Mouse (Mus musculus) embryonic facial prominence, embryonic 12.5 days (tissue): ENCODE measurements around the gene Zbtb45. TPM values are rescaled to one million over a fixed set of nuclear protein-coding genes. Genes with fewer than 3 reads are reported as not detected.

ENCODE experiments used
- ATAC-seq: fragments of 200-750 bp; cut with Nextera tagmentation; 2 replicates; pipeline ENCODE4 v1.8.0; 2017; ENCODE audit not compliant: insufficient number of reproducible peaks, insufficient read depth, low FRiP score, low TSS enrichment
- H3K27ac ChIP-seq: fragments of 300-500 bp; sonication (generic); 2 replicates; pipeline ENCODE4 v1.5.1; 2016; ENCODE audit warnings: mild to moderate bottlenecking
- H3K27me3 ChIP-seq: fragments of 300-500 bp; sonication (generic); 2 replicates; pipeline ENCODE4 v1.6.1; 2016; ENCODE audit warnings: mild to moderate bottlenecking, moderate library complexity
- H3K36me3 ChIP-seq: fragments of 300-500 bp; sonication (generic); 2 replicates; pipeline ENCODE4 v1.6.1; 2016; ENCODE audit warnings: mild to moderate bottlenecking
- H3K4me1 ChIP-seq: fragments of 300-500 bp; sonication (generic); 2 replicates; pipeline ENCODE4 v1.6.1; 2016
- H3K4me2 ChIP-seq: fragments of 300-500 bp; sonication (generic); replicated peaks from 2 replicates; pipeline ENCODE4 v1.6.1; 2016; ENCODE audit warnings: mild to moderate bottlenecking, moderate library complexity
- H3K4me3 ChIP-seq: fragments of 300-500 bp; sonication (generic); 2 replicates; pipeline ENCODE4 v1.5.1; 2016; ENCODE audit warnings: mild to moderate bottlenecking
- H3K9ac ChIP-seq: fragments of 300-500 bp; sonication (generic); 2 replicates; pipeline ENCODE4 v1.6.1; 2016; ENCODE audit warnings: mild to moderate bottlenecking, moderate library complexity
- H3K9me3 ChIP-seq: fragments of 300-500 bp; sonication (generic); 2 replicates; pipeline ENCODE4 v1.6.1; 2016; ENCODE audit warnings: mild to moderate bottlenecking, moderate library complexity
- WGBS: fragments of 180-500 bp; shearing (Covaris S2); methylation state at CpG from one replicate; pipeline ENCODE4 v1.1.7; 2016; 5-methylcytosine and 5-hydroxymethylcytosine counted together
- polyA plus RNA-seq: library from polyadenylated mRNA; unstranded; fragments of >200 nt; fragmentation: Nextera tagmentation; extraction: Ambion mirVana; gene quantifications from 2 replicates; pipeline ENCODE4 v1.2.1, GENCODE M21; 2016

Zbtb45 gene
- polyA plus RNA-seq = 28.8 and 29.9 TPM in 2 replicates

DNA sequence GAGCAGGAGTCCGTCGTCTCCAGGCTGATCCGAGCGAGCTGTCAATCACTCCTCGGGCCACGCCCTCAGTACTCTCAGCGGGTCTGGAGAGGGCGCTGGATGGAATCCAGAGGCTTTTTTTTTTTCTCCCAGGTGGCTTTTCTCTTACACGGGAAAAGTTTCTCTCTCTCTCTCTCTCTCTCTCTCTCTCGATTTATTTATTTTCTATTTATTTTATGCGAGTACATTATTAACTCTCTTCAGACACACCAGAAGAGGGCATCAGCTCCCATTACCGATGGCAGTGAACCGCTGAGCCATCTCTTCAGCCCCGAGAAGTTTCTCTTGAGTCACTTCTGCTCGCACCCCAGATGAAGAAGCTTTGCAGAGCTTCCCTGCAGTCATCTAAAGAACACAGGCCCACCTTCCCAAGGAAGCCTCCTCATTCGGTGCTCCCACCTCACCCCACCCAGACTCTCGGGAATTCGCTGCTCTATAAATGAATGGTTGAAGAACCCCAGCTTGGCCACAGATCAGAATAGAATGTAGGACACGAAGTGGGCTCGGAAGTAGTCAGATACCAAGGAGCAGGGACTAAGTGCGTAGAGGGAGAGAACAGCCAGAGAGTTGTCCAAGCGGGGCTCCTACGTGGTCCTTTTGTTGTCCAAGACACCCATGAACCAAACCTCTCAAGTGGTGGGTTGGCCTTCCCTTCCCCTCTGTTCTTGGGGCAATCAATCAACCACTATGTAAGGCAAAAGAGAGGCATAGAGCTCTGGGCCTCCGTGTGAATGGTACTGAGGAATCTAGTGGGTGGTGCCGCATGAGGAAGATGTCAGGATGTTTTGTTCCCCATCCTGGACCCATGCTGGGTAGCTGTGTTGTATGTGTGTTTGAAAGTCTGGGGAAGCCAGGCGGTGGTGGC lies at the start of gene Zbtb45:
Gene Zbtb45 (minus strand): TSS at position 30 of the 904 bp plus-strand sequence.
- Histone ChIP-seq H3K4me3 (peak within 1 kb of the TSS; percentile 65), H3K36me3 (peaks cover 25% of the 10 kb centered on the region), H3K27ac (peak within 1 kb of the TSS; percentile 97), H3K9ac (peak within 1 kb of the TSS; percentile 87), H3K9me3 (no peaks in the 10 kb centered on the region), H3K27me3 (peaks cover 15% of the 10 kb centered on the region), H3K4me2 (peak within 1 kb of the TSS; percentile 75), H3K4me1 (peaks cover 22% of the 10 kb centered on the region)
- no peak for ATAC-seq
- 18% methylated on average over 26 of the region's 26 CpGs for WGBS

DNA sequence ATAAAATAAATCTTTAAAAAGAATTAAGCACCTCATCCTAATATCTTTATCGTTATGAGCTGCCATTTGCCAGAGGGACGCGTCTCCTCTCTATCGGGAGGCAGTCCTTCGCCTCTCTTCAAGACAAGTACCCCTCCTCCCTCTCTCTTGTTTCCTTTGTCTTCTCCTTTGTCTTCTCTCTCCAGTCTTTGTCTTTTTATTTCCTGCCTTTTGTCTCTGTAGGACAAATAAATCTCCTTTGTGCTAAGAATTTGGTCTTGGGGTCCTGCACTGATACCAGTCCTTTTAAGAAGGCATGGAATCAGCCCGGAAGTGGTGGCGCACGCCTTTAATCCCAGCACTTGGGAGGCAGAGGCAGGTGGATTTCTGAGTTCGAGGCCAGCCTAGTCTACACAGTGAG lies 49.7 kb upstream of the Zbtb45 start:
- Histone ChIP-seq H3K9ac (no peak overlapping the region), H3K4me1 (no peaks in the 10 kb centered on the region), H3K4me3 (no peak overlapping the region), H3K36me3 (no peaks in the 10 kb centered on the region), H3K9me3 (no peaks in the 10 kb centered on the region), H3K27me3 (no peaks in the 10 kb centered on the region), H3K4me2 (no peak overlapping the region), H3K27ac (no peak overlapping the region)
- ATAC-seq = no peak
- WGBS = 91% methylated on average over 9 of the region's 9 CpGs

- no peak overlapping the region for H3K27ac ChIP-seq
- 0 out of 2 replicates have a peak, but pooled peaks cover 5% of the 10 kb centered on the region for H3K4me1 ChIP-seq
- no peaks in the 10 kb centered on the region for H3K27me3 ChIP-seq
- no peak overlapping the region for H3K9ac ChIP-seq
- H3K4me2 ChIP-seq = no peak overlapping the region
- H3K9me3 ChIP-seq = no peaks in the 10 kb centered on the region
- H3K36me3 ChIP-seq = no peaks in the 10 kb centered on the region
- 58% methylated on average over 8 of the region's 8 CpGs for WGBS
- no peak for ATAC-seq
- no peak overlapping the region for H3K4me3 ChIP-seq
Measured at GRCm38 (mm10) chr7:13056913-13057700, 47.3 kb upstream of the Zbtb45 start.

- peak within 1 kb of the TSS; percentile 55 for H3K9ac ChIP-seq
- no peaks in the 10 kb centered on the region for H3K27me3 ChIP-seq
- WGBS = under 1% methylated on average over 41 of the region's 41 CpGs
- peak within 1 kb of the TSS; percentile 61 for H3K4me3 ChIP-seq
- H3K4me1 ChIP-seq = 0 out of 2 replicates have a peak, but pooled peaks cover 5% of the 10 kb centered on the region
- H3K9me3 ChIP-seq = no peaks in the 10 kb centered on the region
- peak; percentile 94 for ATAC-seq
- H3K4me2 ChIP-seq = peak within 1 kb of the TSS; percentile 61
- H3K36me3 ChIP-seq = no peaks in the 10 kb centered on the region
- H3K27ac ChIP-seq = peak within 1 kb of the TSS; percentile 84
Measured at GRCm38 (mm10) chr7:13054287-13055010, 44.6 kb upstream of the Zbtb45 start, which contains the start of gene Mzf1. TSS of gene Mzf1 (minus strand) at chr7:13054764.

- H3K4me3 ChIP-seq = peak overlapping the region; percentile 61
- H3K9me3 ChIP-seq = no peaks in the 10 kb centered on the region
- peak overlapping the region; percentile 55 for H3K9ac ChIP-seq
- H3K4me2 ChIP-seq = peak overlapping the region; percentile 61
- H3K36me3 ChIP-seq = no peaks in the 10 kb centered on the region
- H3K27ac ChIP-seq = no peak overlapping the region
- H3K27me3 ChIP-seq = no peaks in the 10 kb centered on the region
- 0 out of 2 replicates have a peak, but pooled peaks cover 5% of the 10 kb centered on the region for H3K4me1 ChIP-seq
- ATAC-seq = no peak
- WGBS = 3% methylated on average over 15 of the region's 15 CpGs
Measured at GRCm38 (mm10) chr7:13053961-13054286, 44.1 kb upstream of the Zbtb45 start.

- no peak for ATAC-seq
- WGBS = 92% methylated on average over 2 of the region's 2 CpGs
- no peak overlapping the region for H3K27ac ChIP-seq
- 0 out of 2 replicates have a peak, but pooled peaks cover 5% of the 10 kb centered on the region for H3K4me1 ChIP-seq
- H3K4me2 ChIP-seq = peak overlapping the region; percentile 61
- no peaks in the 10 kb centered on the region for H3K9me3 ChIP-seq
- no peak overlapping the region for H3K9ac ChIP-seq
- no peaks in the 10 kb centered on the region for H3K36me3 ChIP-seq
- H3K27me3 ChIP-seq = no peaks in the 10 kb centered on the region
- peak overlapping the region; percentile 61 for H3K4me3 ChIP-seq
Measured at GRCm38 (mm10) chr7:13053501-13053900, 43.7 kb upstream of the Zbtb45 start.

DNA sequence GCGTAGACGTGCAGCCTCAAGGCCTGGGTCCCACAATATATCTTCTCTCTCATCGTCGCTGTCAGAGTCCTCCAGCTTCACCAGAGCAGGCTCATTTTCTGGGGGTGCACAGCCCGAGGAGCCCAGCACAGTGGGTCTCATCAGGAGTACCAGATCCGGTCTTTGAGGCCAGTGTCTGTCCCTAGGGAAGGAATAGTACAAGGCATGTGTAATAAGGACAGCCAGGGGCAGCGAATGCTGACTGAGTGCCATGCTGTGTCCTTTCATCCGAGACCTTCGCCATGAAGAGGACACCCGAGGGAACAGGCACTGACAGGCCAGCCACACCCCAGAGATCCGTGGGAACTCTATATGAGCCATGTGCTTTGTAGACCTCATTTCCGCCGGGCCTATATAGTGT lies 43.2 kb upstream of the Zbtb45 start:
- no peak overlapping the region for H3K4me2 ChIP-seq
- no peak overlapping the region for H3K4me3 ChIP-seq
- ATAC-seq = no peak
- no peaks in the 10 kb centered on the region for H3K9me3 ChIP-seq
- H3K9ac ChIP-seq = no peak overlapping the region
- H3K36me3 ChIP-seq = no peaks in the 10 kb centered on the region
- 0 out of 2 replicates have a peak, but pooled peaks cover 5% of the 10 kb centered on the region for H3K4me1 ChIP-seq
- no peak overlapping the region for H3K27ac ChIP-seq
- H3K27me3 ChIP-seq = no peaks in the 10 kb centered on the region
- WGBS = 91% methylated on average over 13 of the region's 13 CpGs

GRCm38 (mm10) chr7:13046084-13046483 lies 36.2 kb upstream of the Zbtb45 start:
- Histone ChIP-seq H3K27me3 (peaks cover 44% of the 10 kb centered on the region), H3K36me3 (no peaks in the 10 kb centered on the region), H3K9me3 (peaks cover 6% of the 10 kb centered on the region; the same call in 1 of the 2 replicates), H3K4me3 (no peak overlapping the region), H3K4me1 (peaks cover 11% of the 10 kb centered on the region; the same call in 1 of the 2 replicates), H3K27ac (no peak overlapping the region), H3K9ac (no peak overlapping the region), H3K4me2 (no peak overlapping the region)
- WGBS = 14% methylated on average over 2 of the region's 2 CpGs
- no peak for ATAC-seq

- H3K4me3 ChIP-seq = peak overlapping the region; percentile 49
- peaks cover 6% of the 10 kb centered on the region; the same call in 1 of the 2 replicates for H3K9me3 ChIP-seq
- 0 out of 2 replicates have a peak, but pooled peaks have one; percentile 16 for ATAC-seq
- H3K9ac ChIP-seq = peak overlapping the region; percentile 61
- H3K27ac ChIP-seq = no peak overlapping the region
- peaks cover 50% of the 10 kb centered on the region for H3K27me3 ChIP-seq
- H3K4me1 ChIP-seq = peaks cover 11% of the 10 kb centered on the region; the same call in 1 of the 2 replicates
- H3K4me2 ChIP-seq = peak overlapping the region; percentile 83
- 2% methylated on average over 23 of the region's 23 CpGs for WGBS
- no peaks in the 10 kb centered on the region for H3K36me3 ChIP-seq
Measured at GRCm38 (mm10) chr7:13044254-13044625, 34.4 kb upstream of the Zbtb45 start.

DNA sequence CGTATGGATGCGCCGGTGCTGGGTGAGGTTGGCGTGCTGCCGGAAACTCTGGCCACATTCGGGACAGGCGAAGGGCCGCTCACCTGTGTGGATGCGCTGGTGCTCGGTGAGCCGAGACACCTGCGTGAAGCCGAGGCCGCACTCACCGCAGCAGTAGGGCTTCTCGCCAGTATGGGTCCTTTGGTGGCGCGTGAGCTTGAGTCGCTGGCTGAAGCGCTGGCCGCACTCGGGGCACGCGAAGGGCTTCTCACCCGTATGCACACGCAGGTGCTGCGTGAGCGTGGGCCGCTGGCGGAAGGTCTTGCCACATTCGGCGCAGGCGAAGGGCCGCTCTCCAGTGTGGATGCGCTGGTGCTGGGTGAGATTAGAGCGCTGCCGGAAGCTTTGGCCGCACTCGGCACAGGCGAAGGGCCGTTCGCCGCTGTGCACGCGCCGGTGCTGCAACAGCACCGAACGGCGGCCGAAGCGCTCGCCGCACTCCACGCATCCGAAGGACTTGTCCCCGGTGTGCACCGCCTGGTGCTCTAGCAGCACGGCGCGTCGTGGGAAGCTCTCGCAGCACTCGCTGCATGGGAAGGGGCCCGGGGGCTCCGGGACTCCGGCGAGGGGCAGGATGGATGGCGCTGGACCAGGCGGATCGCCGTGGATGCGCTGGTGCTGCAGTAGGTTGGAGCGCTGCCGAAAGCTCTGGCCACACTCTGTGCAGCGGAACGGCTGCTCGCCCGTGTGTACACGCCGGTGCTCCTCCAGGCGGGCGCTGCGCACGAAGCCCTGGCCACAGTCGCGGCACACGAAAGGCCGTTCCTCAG lies 33.8 kb upstream of the Zbtb45 start:
- Histone ChIP-seq H3K9me3 (peaks cover 6% of the 10 kb centered on the region; the same call in 1 of the 2 replicates), H3K4me1 (peaks cover 16% of the 10 kb centered on the region; the same call in 1 of the 2 replicates), H3K36me3 (no peaks in the 10 kb centered on the region), H3K9ac (peak overlapping the region; percentile 61), H3K27me3 (peaks cover 50% of the 10 kb centered on the region), H3K4me2 (peak overlapping the region; percentile 83), H3K4me3 (peak overlapping the region; percentile 49), H3K27ac (no peak overlapping the region)
- 0 out of 2 replicates have a peak, but pooled peaks have one; percentile 24 for ATAC-seq
- WGBS = 3% methylated on average over 88 of the region's 88 CpGs
